8 mouse cellular contexts compared by ENCODE assay signal in the genomic region with DNA sequence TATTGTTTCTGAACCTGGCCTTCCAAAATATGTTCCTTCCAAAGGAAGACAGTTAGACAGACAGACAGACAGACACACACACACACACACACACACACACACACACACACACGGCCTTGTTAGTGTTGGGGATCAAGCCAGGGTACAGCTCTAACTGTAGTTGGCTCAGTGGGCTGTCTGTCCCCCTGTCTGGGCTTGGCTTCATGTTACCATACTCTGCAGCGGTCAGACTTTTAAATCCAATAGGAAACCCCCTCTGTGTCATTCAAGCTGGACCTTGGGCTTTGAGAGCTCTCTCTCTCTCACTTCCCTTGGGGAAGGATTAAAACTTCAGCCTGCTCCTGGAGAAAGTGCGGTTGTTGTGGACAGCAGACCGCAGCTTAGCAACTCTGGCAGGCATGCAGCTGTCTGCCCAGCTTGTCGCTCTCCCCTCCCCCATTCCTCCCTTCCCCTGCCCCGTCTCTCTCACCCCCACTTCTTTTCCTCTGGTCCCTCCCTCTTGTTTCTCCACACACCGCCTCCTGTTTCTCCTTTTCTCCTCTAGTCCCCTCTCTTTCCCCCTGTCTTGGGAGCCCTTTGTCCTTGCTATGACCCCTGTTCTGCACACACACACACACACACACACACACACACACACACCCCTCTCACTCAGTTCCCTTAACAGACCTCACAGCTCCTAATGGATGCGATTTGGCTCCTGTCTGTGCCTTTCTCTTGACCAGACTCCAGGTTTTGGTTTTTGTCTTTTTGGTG. TPM values are rescaled to one million over a fixed set of nuclear protein-coding genes. Genes with fewer than 3 reads are reported as not detected.
A peak's percentile ranks its signal among the peaks of the same experiment; 100 is the strongest.
DNase-seq lines count a peak whose midpoint lies in the region.

No protein-coding gene starts in this region.

- H3K9me3 ChIP-seq in heart, embryonic 10.5 days: no peaks in the 10 kb centered on the region

- no peaks in the 10 kb centered on the region for H3K27me3 ChIP-seq in heart, embryonic 10.5 days (ENCODE audit: insufficient read depth, poor library complexity, severe bottlenecking)

- under 1% methylated on average over 8 of the region's 8 CpGs for WGBS in heart, embryonic 10.5 days

- H3K4me3 ChIP-seq in heart, embryonic 10.5 days: peak overlapping the region; percentile 40

- H3K4me1 ChIP-seq in heart, embryonic 10.5 days: peaks cover 84% of the 10 kb centered on the region

- peak overlapping the region; percentile 89 for H3K27ac ChIP-seq in heart, embryonic 10.5 days

- peaks cover 4% of the 10 kb centered on the region; the same call in 1 of the 2 replicates for H3K36me3 ChIP-seq in heart, embryonic 10.5 days

- DNase-seq in right cerebral cortex, postnatal 4 days: peak; percentile 53
- DNase-seq in right cerebral cortex, adult 18-20 months: no peak
- peak; percentile 93 for DNase-seq in embryo, embryonic 10.5 days (ENCODE audit: low spot score)
- DNase-seq in heart, embryonic 10.5 days (ENCODE audit: low spot score): peak; percentile 92
- DNase-seq in kidney, postnatal 25 days: peak; percentile 69 to 83
- peak; percentile 91 for DNase-seq in mesoderm, embryonic 11.5 days (ENCODE audit: low read depth, low spot score)
- DNase-seq in thymus, postnatal 10 days (ENCODE audit: low spot score in 2 of 2): peak; percentile 47 to 69
- DNase-seq in cerebellum, adult 8-10 months: no peak

RNA-seq across cellular contexts. Expression of gene Trak1, which starts 34.8 kb away (rescaled TPM):
- polyA plus RNA-seq in heart, embryonic 10.5 days (2016; fragmentation: Nextera tagmentation; extraction: Ambion mirVana): 18.2 and 24.1 TPM in 2 replicates

RNA-seq across cellular contexts. Expression of gene Ulk4, which starts 55.1 kb away (rescaled TPM):
- polyA plus RNA-seq in heart, embryonic 10.5 days (2016; fragmentation: Nextera tagmentation; extraction: Ambion mirVana): 89.4 and 98.5 TPM in 2 replicates

Comparison
In these comparisons a context has a peak if more than half of its experiments do, and no peak if none do; other contexts are left out.
1. DNase-seq: peak in right cerebral cortex, postnatal 4 days (single experiment), embryo, embryonic 10.5 days (single experiment), heart, embryonic 10.5 days (single experiment), kidney, postnatal 25 days (2 of 2), mesoderm, embryonic 11.5 days (single experiment) and thymus, postnatal 10 days (2 of 2); none in right cerebral cortex, adult 18-20 months (single experiment) and cerebellum, adult 8-10 months (single experiment).